Mouse (Mus musculus) lung, adult 10 weeks (tissue): ENCODE results near the gene 6820408C15Rik. TPM values are rescaled to one million over a fixed set of nuclear protein-coding genes. Genes with fewer than 3 reads are reported as not detected.

ENCODE experiments used
- polyA plus RNA-seq: library from polyadenylated mRNA; stranded (reverse); fragments of 350-450 nt; fragmentation: Illumina TruSeq; extraction: RNeasy Lipid Tissue Mini Kit (QIAGEN cat#74804); gene quantifications from one replicate; pipeline ENCODE4 v1.2.3, GENCODE M21; 2014; ENCODE audit warnings: low read depth, low replicate concordance; ENCODE audit not compliant: insufficient read depth

The 6820408C15Rik gene
- 11.0 TPM for polyA plus RNA-seq

GRCm38 (mm10) chr2:152415287-152415686 lies at the start of gene 6820408C15Rik:
TSS of gene 6820408C15Rik (plus strand) at chr2:152415587.

GRCm38 (mm10) chr2:152376345-152376741 lies 39.0 kb upstream of the 6820408C15Rik start, which contains the start of gene Nrsn2:
TSS of gene Nrsn2 (minus strand) at chr2:152376638.

GRCm38 (mm10) chr2:152397680-152398435 lies 17.5 kb upstream of the 6820408C15Rik start, which contains the start of gene Sox12:
TSS of gene Sox12 (minus strand) at chr2:152398063.

GRCm38 (mm10) chr2:152414591-152415165 lies 709 bp upstream of the 6820408C15Rik start, which contains the start of gene Zcchc3:
TSS of gene Zcchc3 (minus strand) at chr2:152415027.

GRCm38 (mm10) chr2:152464570-152465150 lies 49.3 kb downstream of the 6820408C15Rik start, which contains the start of gene Defb23:
TSS of gene Defb23 (minus strand) at chr2:152464620.

GRCm38 (mm10) chr2:152476763-152477162 lies 61.4 kb downstream of the 6820408C15Rik start, which contains the start of gene Defb20:
TSS of gene Defb20 (plus strand) at chr2:152477063.

GRCm38 (mm10) chr2:152490038-152490437 lies 74.7 kb downstream of the 6820408C15Rik start, which contains the start of gene Defb22:
TSS of gene Defb22 (minus strand) at chr2:152490138.

Other genes starting within 250 kb of the 6820408C15Rik start
- 36.7 TPM for gene Csnk2a1, start 188.7 kb upstream of the 6820408C15Rik start, polyA plus RNA-seq
- 38.9 TPM for gene Tbc1d20, start 121.8 kb upstream of the 6820408C15Rik start, polyA plus RNA-seq
- gene Rbck1, start 82.9 kb upstream of the 6820408C15Rik start, polyA plus RNA-seq: 61.4 TPM
- 4.1 TPM for gene Trib3, start 71.6 kb upstream of the 6820408C15Rik start, polyA plus RNA-seq
- not detected for gene Nrsn2, start 38.9 kb upstream of the 6820408C15Rik start, polyA plus RNA-seq
- 1.6 TPM for gene Sox12, start 17.5 kb upstream of the 6820408C15Rik start, polyA plus RNA-seq
- gene Zcchc3, start 560 bp upstream of the 6820408C15Rik start, polyA plus RNA-seq: 3.9 TPM
- not detected for gene Defb23, start 49.0 kb downstream of the 6820408C15Rik start, polyA plus RNA-seq
- not detected for gene Defb20, start 61.5 kb downstream of the 6820408C15Rik start, polyA plus RNA-seq
- not detected for gene Defb22, start 74.6 kb downstream of the 6820408C15Rik start, polyA plus RNA-seq
- not detected for gene Defb26, start 96.1 kb downstream of the 6820408C15Rik start, polyA plus RNA-seq
- not detected for gene Defb28, start 102.7 kb downstream of the 6820408C15Rik start, polyA plus RNA-seq
- gene Defb29, start 124.5 kb downstream of the 6820408C15Rik start, polyA plus RNA-seq: not detected
- not detected for gene Gm17416, start 153.8 kb downstream of the 6820408C15Rik start, polyA plus RNA-seq
- not detected for gene Defb21, start 157.2 kb downstream of the 6820408C15Rik start, polyA plus RNA-seq
- not detected for gene Defb19, start 164.7 kb downstream of the 6820408C15Rik start, polyA plus RNA-seq
- not detected for gene Defb45, start 183.8 kb downstream of the 6820408C15Rik start, polyA plus RNA-seq
- gene Defb36, start 188.7 kb downstream of the 6820408C15Rik start, polyA plus RNA-seq: not detected
- 2.9 TPM for gene Defb25, start 207.5 kb downstream of the 6820408C15Rik start, polyA plus RNA-seq
- 10.7 TPM for gene Rem1, start 211.4 kb downstream of the 6820408C15Rik start, polyA plus RNA-seq